Mouse (Mus musculus) Patski (cell line): ENCODE measurements around the gene Zfp827. TPM values are rescaled to one million over a fixed set of nuclear protein-coding genes. Genes with fewer than 3 reads are reported as not detected.
A peak's percentile ranks its signal among the peaks of the same experiment; 100 is the strongest.

Experiments used
- ATAC-seq: fragments of 100-300 bp; one replicate; pipeline ENCODE4 v1.8.0; 2021
- CTCF ChIA-PET: fragments of 350-600 bp; sonication (Branson Sonifier 250); formaldehyde crosslinking; loops from one replicate; lab custom pipeline; 2022; ENCODE audit warnings: inconsistent platforms; lab: Charles Lee
- POLR2A ChIA-PET: fragments of 350-600 bp; sonication (Branson Sonifier 250); formaldehyde crosslinking; loops from one replicate; lab custom pipeline; 2022; ENCODE audit warnings: antibody characterized with exemption, inconsistent platforms; lab: Charles Lee
- DNase-seq: peaks from one replicate; pipeline ENCODE4 v3.0.0-alpha.2; 2011; ENCODE audit warnings: low read depth, low spot score
- H3K27me3 ChIP-seq: fragments of 371-371 bp; one replicate; pipeline ENCODE4 v1.5.1; 2021
- CTCF ChIP-seq: fragments of 100-300 bp; IDR thresholded peaks from one replicate; pipeline ENCODE4 v1.5.1; 2021
- in situ Hi-C: fragments of 300-500 bp; cut with MboI; formaldehyde crosslinking; loops from 3 replicates; pipeline ENCODE4 v1.11.1; 2018; ENCODE audit warnings: low pct_unique_long_range_greater_than_20kb, mixed read lengths
- polyA plus RNA-seq: library from polyadenylated mRNA; unstranded; gene quantifications from one replicate; pipeline ENCODE4 v1.2.3, GENCODE M21; 2021

The Zfp827 gene
- polyA plus RNA-seq, 1 experiment from 2014 or later, result 24.1 TPM

DNA sequence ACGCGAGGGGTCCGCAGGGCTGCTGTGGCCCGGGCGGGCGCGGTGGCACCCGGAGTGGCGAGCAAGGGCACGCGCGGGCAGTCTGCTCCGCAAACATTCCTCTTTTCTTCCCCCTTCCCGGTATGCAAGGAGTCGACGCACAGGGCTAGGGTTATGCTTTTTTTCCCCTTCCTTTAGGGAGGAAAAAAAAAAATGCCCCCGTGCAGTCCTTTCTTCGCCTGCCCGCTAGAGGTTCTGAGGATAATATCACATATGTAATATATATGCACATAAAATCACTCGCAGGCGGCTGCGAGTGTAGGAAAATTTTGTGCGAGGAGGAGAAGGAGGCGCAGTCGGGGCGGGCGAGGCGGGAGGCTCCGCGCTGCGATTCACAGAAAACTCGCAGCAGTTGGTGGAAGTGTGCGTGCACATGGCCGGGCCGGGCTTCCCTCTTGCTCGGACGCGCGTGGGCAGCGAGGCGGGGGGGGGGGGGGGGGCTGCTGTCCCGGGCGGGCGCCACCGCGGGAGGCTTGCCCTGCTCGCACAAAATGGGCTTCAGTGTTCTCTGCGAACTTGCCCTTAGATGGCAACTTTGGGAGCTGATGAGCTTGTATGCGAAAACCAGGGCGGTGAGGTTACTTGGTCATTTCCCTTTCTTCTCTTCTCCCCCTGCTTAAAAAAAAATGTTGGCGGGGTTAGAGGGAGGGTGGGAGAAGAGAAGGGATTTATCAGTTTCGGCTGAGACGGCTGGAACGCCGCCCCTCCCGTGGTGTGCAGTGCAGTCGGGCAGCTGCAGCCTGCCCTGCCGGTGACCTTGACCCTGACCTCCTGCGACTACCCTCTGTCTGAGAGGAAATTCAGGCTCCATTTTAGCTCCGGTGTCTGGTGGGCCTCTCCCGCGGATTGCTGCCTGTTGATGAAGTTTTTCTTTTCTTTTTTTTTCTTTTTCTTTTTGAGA is 2.4 kb downstream of the Zfp827 start:
- DNase-seq, result no peak
- TF ChIP-seq CTCF, result no peak
- ATAC-seq, result peak; percentile 41
- ChIA-PET POLR2A (interaction anchor here (0.7 to 1.3 kb wide), 6 partner anchors 9 to 1018 kb away, joined by 3 to 4 read pairs (median 3); no protein-coding TSS in a partner anchor), CTCF (no interaction called here)
- in situ Hi-C loops, result loop anchor here (25.0 kb wide), 1 partner anchor 557 kb away; no protein-coding TSS in a partner anchor
- no peaks in the 10 kb centered on the region for H3K27me3 ChIP-seq

DNA sequence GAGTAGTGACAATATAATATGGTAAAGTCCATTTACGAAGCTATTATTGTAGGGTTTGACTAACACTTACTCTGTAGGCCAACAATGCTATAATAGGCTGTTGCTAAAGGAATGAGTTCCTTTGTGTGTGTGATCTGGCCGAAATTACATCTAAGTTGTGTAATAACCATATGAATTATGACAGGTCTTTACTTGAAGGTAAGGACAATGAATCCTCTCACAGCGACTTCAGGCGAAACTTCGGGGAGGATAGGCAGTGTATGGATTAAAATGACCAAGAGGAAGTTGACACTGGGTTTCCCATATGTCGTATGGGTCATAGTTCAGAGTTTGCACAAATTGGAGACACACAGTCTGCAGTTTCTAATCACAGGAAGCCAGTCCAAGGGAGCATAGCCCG is 9.3 kb downstream of the Zfp827 start:
- DNase-seq (no peak), ATAC-seq (no peak)
- ChIA-PET CTCF (interaction anchor here (1.0 to 1.4 kb wide), 3 partner anchors 29 to 257 kb away, joined by 3 to 4 read pairs (median 3); no protein-coding TSS in a partner anchor), POLR2A (no interaction called here)
- in situ Hi-C loops, result loop anchor here (25.0 kb wide), 1 partner anchor 550 kb away; no protein-coding TSS in a partner anchor
- TF ChIP-seq CTCF, result no peak
- no peaks in the 10 kb centered on the region for H3K27me3 ChIP-seq

DNA sequence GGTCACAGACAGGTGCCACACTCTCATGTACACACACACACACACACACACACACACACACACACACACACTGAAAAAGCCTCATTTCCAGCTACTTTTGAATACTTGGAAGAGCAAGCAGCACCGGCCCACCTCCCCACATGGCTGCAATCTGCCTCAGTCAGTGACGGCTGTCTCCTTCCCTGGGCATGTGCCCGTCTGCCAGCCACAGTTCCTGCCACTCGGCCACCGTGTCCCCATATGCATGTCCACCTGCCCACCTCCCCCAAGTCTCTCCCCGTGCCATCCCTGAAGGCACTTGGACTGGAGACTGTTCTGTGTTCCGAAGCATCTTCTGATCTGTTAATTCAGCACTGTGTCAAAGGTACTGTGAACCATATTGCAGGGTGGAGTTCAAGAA is 9.8 kb downstream of the Zfp827 start:
- no peak for TF ChIP-seq CTCF
- POLR2A ChIA-PET, result no interaction called here
- ATAC-seq (no peak), DNase-seq (no peak)
- CTCF ChIA-PET, result interaction anchor here (1.1 to 1.4 kb wide), 3 partner anchors 29 to 39 kb away, joined by 3 to 4 read pairs (median 3); no protein-coding TSS in a partner anchor
- H3K27me3 ChIP-seq, result no peaks in the 10 kb centered on the region
- in situ Hi-C loops, result loop anchor here (25.0 kb wide), 1 partner anchor 549 kb away; no protein-coding TSS in a partner anchor

DNA sequence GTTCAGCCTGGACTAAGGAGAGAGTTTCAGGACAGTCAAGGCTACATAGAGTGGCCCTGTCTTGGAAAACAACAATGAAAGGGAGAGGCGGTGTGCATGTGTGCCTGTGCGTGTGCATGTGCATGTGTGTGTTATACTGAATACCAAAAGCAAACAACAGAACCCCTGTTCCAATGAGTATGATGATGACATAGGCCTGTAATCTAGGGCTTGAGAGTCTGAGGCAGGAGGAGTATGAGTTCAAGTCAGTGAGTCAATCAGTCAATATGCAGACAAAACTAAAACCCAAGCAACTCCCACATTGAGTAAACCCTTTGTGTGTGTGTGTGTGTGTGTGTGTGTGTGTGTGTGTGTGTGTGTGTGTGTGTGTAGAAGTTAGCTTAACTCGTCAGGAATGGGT is 13.2 kb downstream of the Zfp827 start:
- no peak for TF ChIP-seq CTCF
- in situ Hi-C loops, result loop anchor here (25.0 kb wide), 1 partner anchor 546 kb away; no protein-coding TSS in a partner anchor
- CTCF ChIA-PET, result no interaction called here
- DNase-seq (no peak), ATAC-seq (no peak)
- no peaks in the 10 kb centered on the region for H3K27me3 ChIP-seq
- POLR2A ChIA-PET, result no interaction called here

DNA sequence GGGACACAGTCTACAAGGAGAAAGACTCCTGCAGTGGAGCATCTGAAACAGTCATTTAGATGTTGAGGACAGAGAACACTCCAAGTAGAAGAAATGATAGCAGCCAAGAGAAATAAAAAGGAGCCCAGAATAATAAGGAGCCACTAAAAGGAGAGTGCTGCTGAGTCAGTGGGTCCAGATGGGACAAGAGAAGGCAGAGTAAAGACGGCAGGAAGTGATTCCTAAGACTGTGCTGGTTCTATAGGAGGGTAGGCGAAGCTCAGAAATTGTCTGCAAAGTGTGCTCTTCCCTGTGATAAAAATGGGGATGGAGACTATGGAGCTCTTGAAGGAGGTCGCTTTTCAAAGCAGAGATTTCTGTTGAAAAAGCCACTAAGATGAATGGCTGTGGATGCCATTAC is 14.0 kb downstream of the Zfp827 start:
- DNase-seq, result no peak
- ChIA-PET POLR2A (no interaction called here), CTCF (no interaction called here)
- in situ Hi-C loops, result loop anchor here (25.0 kb wide), 1 partner anchor 545 kb away; no protein-coding TSS in a partner anchor
- H3K27me3 ChIP-seq, result no peaks in the 10 kb centered on the region
- no peak for TF ChIP-seq CTCF
- no peak for ATAC-seq

DNA sequence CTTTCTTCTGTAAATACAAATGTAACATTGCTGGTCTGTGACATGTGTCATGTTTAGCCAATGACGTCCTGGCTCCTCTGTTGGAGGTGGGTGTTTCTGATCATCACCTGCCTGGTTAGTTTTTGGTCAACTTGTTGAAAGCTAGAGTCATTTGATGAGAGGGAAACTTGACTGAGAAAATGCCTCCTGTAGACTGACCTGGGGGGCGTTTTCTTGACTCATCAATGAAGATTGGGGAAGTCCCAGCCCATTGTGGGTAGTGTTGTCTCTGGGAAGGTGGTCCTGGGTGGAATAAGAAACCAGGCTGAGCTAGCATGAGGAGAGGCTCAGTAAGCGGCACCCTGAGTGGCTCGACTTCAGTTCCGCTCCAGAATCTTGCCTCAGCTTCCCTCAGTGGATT is 16.4 kb downstream of the Zfp827 start:
- TF ChIP-seq CTCF, result no peak
- POLR2A ChIA-PET, result no interaction called here
- in situ Hi-C loops, result loop anchor here (25.0 kb wide), 1 partner anchor 543 kb away; no protein-coding TSS in a partner anchor
- CTCF ChIA-PET, result interaction anchor here (1.2 kb wide), 1 partner anchor 11 kb away, joined by 4 read pairs; no protein-coding TSS in a partner anchor
- no peak for DNase-seq
- ATAC-seq, result no peak
- H3K27me3 ChIP-seq, result no peaks in the 10 kb centered on the region

DNA sequence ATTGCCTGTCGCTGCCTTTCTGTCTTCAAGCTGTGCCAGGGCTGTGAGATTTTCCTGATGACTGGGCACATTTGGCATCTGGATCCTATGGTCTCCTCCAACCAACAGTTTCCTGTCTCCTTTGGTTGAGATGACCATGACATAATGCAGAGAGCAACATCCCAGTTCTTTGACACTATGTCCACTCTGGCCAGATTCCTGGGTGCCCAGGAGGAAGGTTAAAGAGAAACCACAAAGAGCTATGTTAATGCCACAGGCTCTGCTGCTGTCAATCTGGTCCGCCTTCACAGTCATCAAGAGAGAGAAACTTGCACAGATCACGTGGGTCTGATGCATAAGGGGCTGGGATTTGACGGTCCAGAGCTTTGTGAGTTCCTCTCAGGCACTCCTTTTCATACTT is 18.4 kb downstream of the Zfp827 start:
- in situ Hi-C loops, result loop anchor here (25.0 kb wide), 1 partner anchor 541 kb away; no protein-coding TSS in a partner anchor
- DNase-seq (peak; percentile 61), ATAC-seq (peak; percentile 68)
- H3K27me3 ChIP-seq, result no peaks in the 10 kb centered on the region
- ChIA-PET POLR2A (no interaction called here), CTCF (no interaction called here)
- no peak for TF ChIP-seq CTCF

DNA sequence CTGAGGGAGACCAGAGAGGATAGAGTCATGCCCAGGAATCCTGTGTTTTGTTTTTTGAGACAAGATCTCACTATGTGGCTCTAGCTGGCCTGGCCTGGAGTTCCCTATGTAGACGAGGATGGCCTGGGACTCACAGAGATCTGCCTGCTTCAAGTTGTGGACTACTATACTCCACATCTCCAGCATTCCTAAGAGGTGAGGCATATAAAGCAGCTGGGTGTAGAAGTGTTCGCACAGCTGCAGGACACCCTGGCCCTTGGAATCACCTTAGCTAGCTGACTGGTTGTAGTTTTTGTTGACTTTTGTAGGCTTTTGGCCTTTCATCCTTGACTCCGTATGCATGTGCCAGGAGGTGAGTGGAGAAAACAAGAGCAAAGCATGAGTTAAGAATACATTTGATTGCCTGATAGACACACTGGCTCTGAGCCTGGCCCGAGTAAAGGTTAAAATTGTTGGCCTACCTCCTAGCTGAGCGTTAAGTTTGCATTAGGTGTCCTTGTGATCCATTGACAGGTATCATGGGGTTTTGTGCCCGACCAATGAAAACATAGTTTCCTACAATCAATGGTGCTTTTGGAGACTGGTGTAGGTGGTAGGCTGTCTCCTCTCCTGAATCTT is 20.3 kb downstream of the Zfp827 start:
- in situ Hi-C loops, result loop anchor here (25.0 kb wide), 1 partner anchor 539 kb away; no protein-coding TSS in a partner anchor
- H3K27me3 ChIP-seq, result no peaks in the 10 kb centered on the region
- DNase-seq (no peak), ATAC-seq (no peak)
- ChIA-PET CTCF (interaction anchor here (1.5 kb wide), 1 partner anchor 44 kb away, joined by 3 read pairs; no protein-coding TSS in a partner anchor), POLR2A (interaction anchor here (1.0 kb wide), 1 partner anchor 21 kb away, joined by 3 read pairs; no protein-coding TSS in a partner anchor)
- TF ChIP-seq CTCF, result no peak

DNA sequence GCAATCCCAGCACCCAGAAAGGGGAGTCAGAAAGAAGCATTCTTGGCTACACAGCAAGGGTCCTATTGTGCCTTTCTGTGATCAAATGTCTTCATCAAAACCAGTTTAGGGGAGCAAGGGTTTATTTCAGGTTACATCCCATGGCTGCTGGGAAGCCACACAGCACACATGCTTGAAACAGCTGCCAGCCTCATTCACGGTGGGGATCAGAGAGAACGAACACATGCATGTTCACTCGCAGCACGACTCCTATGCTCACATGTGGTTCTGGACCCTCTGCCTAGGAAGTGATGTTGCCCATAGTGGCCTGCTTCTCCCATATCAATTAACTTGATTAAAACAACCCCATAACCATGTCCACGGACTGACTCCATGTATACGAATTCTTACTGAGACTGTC is 26.0 kb downstream of the Zfp827 start:
- ChIA-PET CTCF (no interaction called here), POLR2A (no interaction called here)
- in situ Hi-C loops, result no loop called here
- TF ChIP-seq CTCF, result no peak
- H3K27me3 ChIP-seq, result no peaks in the 10 kb centered on the region
- ATAC-seq (no peak), DNase-seq (no peak)

DNA sequence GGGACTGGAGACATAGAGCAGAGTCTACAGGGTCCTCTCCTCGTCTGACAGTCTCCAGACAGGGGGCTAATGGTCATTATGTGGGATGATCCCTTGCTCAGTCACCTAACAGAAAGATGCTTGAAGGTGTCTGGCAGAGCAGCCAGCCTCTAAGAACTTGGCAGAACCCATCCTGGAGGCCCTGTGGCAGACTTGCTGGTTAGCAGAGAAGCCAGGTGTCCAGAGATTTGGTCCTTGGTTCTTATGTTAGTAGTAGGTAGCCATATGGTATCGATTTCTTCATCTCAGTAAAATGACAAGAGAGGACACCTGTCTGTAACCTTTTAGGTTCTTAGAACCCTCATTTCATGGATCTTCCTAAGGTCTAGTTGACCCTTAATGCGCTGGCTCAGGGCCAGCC is 28.9 kb downstream of the Zfp827 start:
- no peaks in the 10 kb centered on the region for H3K27me3 ChIP-seq
- no peak for DNase-seq
- CTCF ChIA-PET, result no interaction called here
- TF ChIP-seq CTCF, result no peak
- in situ Hi-C loops, result no loop called here
- POLR2A ChIA-PET, result no interaction called here
- ATAC-seq, result no peak
